Mouse (Mus musculus) lung, adult 2 months (tissue): ENCODE data around the gene Gon4l. TPM values are rescaled to one million over a fixed set of nuclear protein-coding genes. Genes with fewer than 3 reads are reported as not detected.

ENCODE experiments used
- DNase-seq: peaks from one replicate; pipeline ENCODE4 v3.0.0; 2022
- H3K4me1 ChIP-seq: fragments of 200-500 bp; 2 replicates; pipeline ENCODE4 v1.6.1; 2011; ENCODE audit warnings: low read length; ENCODE audit not compliant: control insufficient read depth, insufficient read depth
- H3K4me3 ChIP-seq: fragments of 200-500 bp; replicated peaks from 2 replicates; pipeline ENCODE3; 2011; ENCODE audit warnings: low read depth, mild to moderate bottlenecking, control low read depth, low read length; ENCODE audit errors: extremely low read depth
- CTCF ChIP-seq: fragments of 200-500 bp; IDR thresholded peaks from 2 replicates; pipeline ENCODE4 v1.5.1; 2011; ENCODE audit warnings: mild to moderate bottlenecking, low read length, control low read depth; ENCODE audit not compliant: insufficient read depth
- POLR2A ChIP-seq: fragments of 200-500 bp; IDR thresholded peaks from 2 replicates; pipeline ENCODE4 v1.6.1; 2011; ENCODE audit warnings: low read depth, mild to moderate bottlenecking, control low read depth, low read length, borderline replicate concordance; ENCODE audit errors: extremely low read depth
- WGBS: fragments of 180-500 bp; shearing (Covaris S2); methylation state at CpG from one replicate; pipeline ENCODE4 v1.1.7; 2018; 5-methylcytosine and 5-hydroxymethylcytosine counted together
- polyA plus RNA-seq: library from polyadenylated mRNA; depleted of rRNA; stranded (reverse); fragments of >200 nt; gene quantifications from 2 replicates; pipeline ENCODE4 v1.2.3, GENCODE M21; 2012; rRNA removed

The Gon4l gene
- polyA plus RNA-seq, 1 experiment = 16.6 TPM

GRCm38 (mm10) chr3:88939749-88940148 lies 104.7 kb downstream of the Gon4l start:
- TF ChIP-seq POLR2A (no peak), CTCF (no peak)
- WGBS = 67% methylated on average over 3 of the region's 3 CpGs
- no peak for DNase-seq
- Histone ChIP-seq H3K4me3 (no peak overlapping the region), H3K4me1 (no peaks in the 10 kb centered on the region)

- no peak for DNase-seq
- TF ChIP-seq CTCF (no peak), POLR2A (no peak)
- WGBS = 88% methylated on average over 10 of the region's 10 CpGs
- no peak overlapping the region for H3K4me3 ChIP-seq
- H3K4me1 ChIP-seq = no peaks in the 10 kb centered on the region
These were observed 107.4 kb downstream of the Gon4l start for GRCm38 (mm10) chr3:88942316-88942880.

- DNase-seq = no peak
- TF ChIP-seq CTCF (no peak), POLR2A (no peak)
- Histone ChIP-seq H3K4me1 (no peaks in the 10 kb centered on the region), H3K4me3 (no peak overlapping the region)
- 96% methylated on average over 4 of the region's 4 CpGs for WGBS
These were observed 109.1 kb downstream of the Gon4l start for GRCm38 (mm10) chr3:88944109-88944508.

GRCm38 (mm10) chr3:88949786-88950575 lies 115.0 kb downstream of the Gon4l start:
- under 1% methylated on average over 67 of the region's 92 CpGs for WGBS
- DNase-seq = peak; percentile 87
- peaks cover 8% of the 10 kb centered on the region for H3K4me1 ChIP-seq
- TF ChIP-seq POLR2A (peak; percentile 93), CTCF (no peak)
- peak overlapping the region; percentile 92 for H3K4me3 ChIP-seq

GRCm38 (mm10) chr3:88950576-88951326 lies 115.7 kb downstream of the Gon4l start, which contains the start of the genes Ash1l and Dap3:
TSS of gene Ash1l (plus strand) at chr3:88950622.
TSS of gene Dap3 (minus strand) at chr3:88951181.
- under 1% methylated on average over 33 of the region's 64 CpGs for WGBS
- Histone ChIP-seq H3K4me3 (peak within 1 kb of the TSS; percentile 92), H3K4me1 (peaks cover 8% of the 10 kb centered on the region)
- DNase-seq = peak; percentile 86
- 0 out of 2 replicates have a peak, but pooled peaks have one; percentile 12 for TF ChIP-seq POLR2A
- TF ChIP-seq CTCF = no peak

- Histone ChIP-seq H3K4me1 (peaks cover 8% of the 10 kb centered on the region), H3K4me3 (peak overlapping the region; percentile 92)
- WGBS = 2% methylated on average over 5 of the region's 5 CpGs
- DNase-seq = no peak
- TF ChIP-seq CTCF (no peak), POLR2A (no peak)
These were observed 116.3 kb downstream of the Gon4l start for GRCm38 (mm10) chr3:88951327-88951800.

- Histone ChIP-seq H3K4me1 (peaks cover 8% of the 10 kb centered on the region), H3K4me3 (no peak overlapping the region)
- no peak for TF ChIP-seq CTCF
- TF ChIP-seq POLR2A = no peak
- 59% methylated on average over 4 of the region's 4 CpGs for WGBS
- no peak for DNase-seq
These were observed 118.2 kb downstream of the Gon4l start for GRCm38 (mm10) chr3:88953246-88953645.

- TF ChIP-seq POLR2A = no peak
- no peak for TF ChIP-seq CTCF
- Histone ChIP-seq H3K4me1 (peaks cover 8% of the 10 kb centered on the region), H3K4me3 (no peak overlapping the region)
- no peak for DNase-seq
These were observed 118.7 kb downstream of the Gon4l start for GRCm38 (mm10) chr3:88953736-88954135.

Other genes with a start within 250 kb of the Gon4l start
- gene Arhgef2, start 229.3 kb upstream of the Gon4l start, polyA plus RNA-seq = 186 and 233 TPM in 2 replicates
- gene Rxfp4, start 182.1 kb upstream of the Gon4l start, polyA plus RNA-seq = 0.41 and 0.76 TPM in 2 replicates
- 46.7 and 51.4 TPM in 2 replicates for gene Khdc4, start 149.4 kb upstream of the Gon4l start, polyA plus RNA-seq
- 49.0 and 71.7 TPM in 2 replicates for gene Rit1, start 118.4 kb upstream of the Gon4l start, polyA plus RNA-seq
- 5.4 and 8.4 TPM in 2 replicates for gene Syt11, start 60.1 kb upstream of the Gon4l start, polyA plus RNA-seq
- gene Msto1, start 78.8 kb downstream of the Gon4l start, polyA plus RNA-seq = 24.7 and 33.7 TPM in 2 replicates
- gene Ash1l, start 115.4 kb downstream of the Gon4l start, polyA plus RNA-seq = 7.4 and 11.7 TPM in 2 replicates
- 23.5 and 28.9 TPM in 2 replicates for gene Dap3, start 116.0 kb downstream of the Gon4l start, polyA plus RNA-seq